Mouse (Mus musculus): ENCODE results near the gene Cib1. TPM values are rescaled to one million over a fixed set of nuclear protein-coding genes. Genes with fewer than 3 reads are reported as not detected.
A peak's percentile ranks its signal among the peaks of the same experiment; 100 is the strongest.

The Cib1 gene
- polyA plus RNA-seq, 1 experiment from 2014 or later = 90.8 TPM

- peaks cover 53% of the 10 kb centered on the region for H3K4me1 ChIP-seq
- 92% methylated on average over 2 of the region's 2 CpGs for WGBS
Observed at GRCm38 (mm10) chr7:80188579-80189125, 44.0 kb downstream of the Cib1 start.

GRCm38 (mm10) chr7:80187501-80187900 lies 45.1 kb downstream of the Cib1 start:
- peak overlapping the region; percentile 89 for H3K4me2 ChIP-seq
- no peak overlapping the region for H3K9ac ChIP-seq
- no peak overlapping the region for H3K27ac ChIP-seq
- peak overlapping the region; percentile 51 for H3K4me3 ChIP-seq
- ATAC-seq (ENCODE audit: borderline replicate concordance, extremely low read depth, low FRiP score, low TSS enrichment) = no peak
- no peaks in the 10 kb centered on the region for H3K27me3 ChIP-seq
- no peaks in the 10 kb centered on the region for H3K36me3 ChIP-seq
- WGBS = 71% methylated on average over 12 of the region's 12 CpGs
- H3K9me3 ChIP-seq = no peaks in the 10 kb centered on the region
- peaks cover 41% of the 10 kb centered on the region for H3K4me1 ChIP-seq

More at GRCm38 (mm10) chr7:80188579-80189125, 44.0 kb downstream of the Cib1 start:
- ATAC-seq (ENCODE audit: borderline replicate concordance, extremely low read depth, low FRiP score, low TSS enrichment) = no peak
- Histone ChIP-seq H3K9ac (no peak overlapping the region), H3K27ac (no peak overlapping the region), H3K4me3 (no peak overlapping the region), H3K9me3 (no peaks in the 10 kb centered on the region), H3K27me3 (no peaks in the 10 kb centered on the region), H3K36me3 (no peaks in the 10 kb centered on the region), H3K4me2 (no peak overlapping the region)

GRCm38 (mm10) chr7:80186531-80187296 lies 45.9 kb downstream of the Cib1 start, which contains the start of gene Sema4b:
TSS of gene Sema4b (plus strand) at chr7:80186841.
- WGBS = 1% methylated on average over 49 of the region's 51 CpGs
- H3K9ac ChIP-seq = peak within 1 kb of the TSS; percentile 35
- peak within 1 kb of the TSS; percentile 51 for H3K4me3 ChIP-seq
- peak; percentile 81 for ATAC-seq (ENCODE audit: borderline replicate concordance, extremely low read depth, low FRiP score, low TSS enrichment)
- peaks cover 33% of the 10 kb centered on the region for H3K4me1 ChIP-seq
- H3K27me3 ChIP-seq = no peaks in the 10 kb centered on the region
- H3K36me3 ChIP-seq = no peaks in the 10 kb centered on the region
- H3K9me3 ChIP-seq = no peaks in the 10 kb centered on the region
- H3K4me2 ChIP-seq = peak within 1 kb of the TSS; percentile 89
- H3K27ac ChIP-seq = peak within 1 kb of the TSS; percentile 58

- 11% methylated on average over 8 of the region's 8 CpGs for WGBS
- no peak overlapping the region for H3K9ac ChIP-seq
- H3K9me3 ChIP-seq = no peaks in the 10 kb centered on the region
- no peaks in the 10 kb centered on the region for H3K27me3 ChIP-seq
- 0 out of 2 replicates have a peak overlapping the region, but pooled peaks have one; percentile 58 for H3K27ac ChIP-seq
- H3K4me3 ChIP-seq = peak overlapping the region; percentile 51
- no peaks in the 10 kb centered on the region for H3K36me3 ChIP-seq
- ATAC-seq (ENCODE audit: borderline replicate concordance, extremely low read depth, low FRiP score, low TSS enrichment) = peak; percentile 12; the same call in 1 of the 2 replicates
- peak overlapping the region; percentile 89 for H3K4me2 ChIP-seq
- H3K4me1 ChIP-seq = peaks cover 27% of the 10 kb centered on the region
Observed at GRCm38 (mm10) chr7:80186021-80186420, 46.6 kb downstream of the Cib1 start.

GRCm38 (mm10) chr7:80184968-80185367 lies 47.6 kb downstream of the Cib1 start:
- H3K4me1 ChIP-seq = peaks cover 27% of the 10 kb centered on the region
- H3K4me3 ChIP-seq = no peak overlapping the region
- no peak for ATAC-seq (ENCODE audit: borderline replicate concordance, extremely low read depth, low FRiP score, low TSS enrichment)
- H3K9me3 ChIP-seq = no peaks in the 10 kb centered on the region
- H3K4me2 ChIP-seq = no peak overlapping the region
- no peaks in the 10 kb centered on the region for H3K36me3 ChIP-seq
- H3K9ac ChIP-seq = no peak overlapping the region
- H3K27ac ChIP-seq = no peak overlapping the region
- no peaks in the 10 kb centered on the region for H3K27me3 ChIP-seq
- 51% methylated on average over 6 of the region's 6 CpGs for WGBS

- no peak overlapping the region for H3K27ac ChIP-seq
- peaks cover 27% of the 10 kb centered on the region for H3K4me1 ChIP-seq
Observed at GRCm38 (mm10) chr7:80184551-80184950, 48.1 kb downstream of the Cib1 start.

GRCm38 (mm10) chr7:80183969-80184368 lies 48.6 kb downstream of the Cib1 start:
- Histone ChIP-seq H3K27ac (no peak overlapping the region), H3K27me3 (no peaks in the 10 kb centered on the region), H3K36me3 (no peaks in the 10 kb centered on the region), H3K4me2 (no peak overlapping the region), H3K9me3 (no peaks in the 10 kb centered on the region), H3K4me1 (peaks cover 23% of the 10 kb centered on the region), H3K9ac (no peak overlapping the region), H3K4me3 (no peak overlapping the region)
- 63% methylated on average over 5 of the region's 5 CpGs for WGBS
- no peak for ATAC-seq (ENCODE audit: borderline replicate concordance, extremely low read depth, low FRiP score, low TSS enrichment)

More at GRCm38 (mm10) chr7:80184551-80184950, 48.1 kb downstream of the Cib1 start:
- Histone ChIP-seq H3K27me3 (no peaks in the 10 kb centered on the region), H3K4me2 (no peak overlapping the region), H3K9me3 (no peaks in the 10 kb centered on the region), H3K36me3 (no peaks in the 10 kb centered on the region), H3K9ac (no peak overlapping the region), H3K4me3 (no peak overlapping the region)
- ATAC-seq (ENCODE audit: borderline replicate concordance, extremely low read depth, low FRiP score, low TSS enrichment) = no peak
- 43% methylated on average over 4 of the region's 4 CpGs for WGBS

GRCm38 (mm10) chr7:80183466-80183865 lies 49.1 kb downstream of the Cib1 start:
- Histone ChIP-seq H3K36me3 (no peaks in the 10 kb centered on the region), H3K27ac (no peak overlapping the region), H3K4me3 (no peak overlapping the region), H3K9me3 (no peaks in the 10 kb centered on the region), H3K4me2 (no peak overlapping the region), H3K4me1 (peaks cover 18% of the 10 kb centered on the region), H3K9ac (no peak overlapping the region), H3K27me3 (no peaks in the 10 kb centered on the region)
- no peak for ATAC-seq (ENCODE audit: borderline replicate concordance, extremely low read depth, low FRiP score, low TSS enrichment)
- WGBS = 88% methylated on average over 1 of the region's 1 CpGs

GRCm38 (mm10) chr7:80182139-80182538 lies 50.5 kb downstream of the Cib1 start:
- H3K9ac ChIP-seq = no peak overlapping the region
- no peak overlapping the region for H3K27ac ChIP-seq
- peaks cover 13% of the 10 kb centered on the region for H3K4me1 ChIP-seq
- no peaks in the 10 kb centered on the region for H3K27me3 ChIP-seq
- no peak overlapping the region for H3K4me3 ChIP-seq
- no peaks in the 10 kb centered on the region for H3K9me3 ChIP-seq
- H3K36me3 ChIP-seq = no peaks in the 10 kb centered on the region
- no peak for ATAC-seq (ENCODE audit: borderline replicate concordance, extremely low read depth, low FRiP score, low TSS enrichment)
- no peak overlapping the region for H3K4me2 ChIP-seq

- Histone ChIP-seq H3K4me2 (no peak overlapping the region), H3K4me1 (peaks cover 2% of the 10 kb centered on the region), H3K27me3 (no peaks in the 10 kb centered on the region), H3K4me3 (no peak overlapping the region), H3K36me3 (no peaks in the 10 kb centered on the region), H3K27ac (no peak overlapping the region), H3K9me3 (no peaks in the 10 kb centered on the region), H3K9ac (no peak overlapping the region)
- no peak for ATAC-seq (ENCODE audit: borderline replicate concordance, extremely low read depth, low FRiP score, low TSS enrichment)
- WGBS = 40% methylated on average over 2 of the region's 2 CpGs
Observed at GRCm38 (mm10) chr7:80181078-80181477, 51.5 kb downstream of the Cib1 start.

- no peak for ATAC-seq (ENCODE audit: borderline replicate concordance, extremely low read depth, low FRiP score, low TSS enrichment)
- H3K4me2 ChIP-seq = no peak overlapping the region
- WGBS = 69% methylated on average over 3 of the region's 3 CpGs
- H3K4me3 ChIP-seq = no peak overlapping the region
- H3K4me1 ChIP-seq = no peaks in the 10 kb centered on the region
- H3K9me3 ChIP-seq = no peaks in the 10 kb centered on the region
- H3K36me3 ChIP-seq = no peaks in the 10 kb centered on the region
- H3K27ac ChIP-seq = no peak overlapping the region
- H3K27me3 ChIP-seq = no peaks in the 10 kb centered on the region
- H3K9ac ChIP-seq = no peak overlapping the region
Observed at GRCm38 (mm10) chr7:80180202-80180601, 52.4 kb downstream of the Cib1 start.

- H3K4me2 ChIP-seq = no peak overlapping the region
Observed at GRCm38 (mm10) chr7:80179790-80180189, 52.8 kb downstream of the Cib1 start.

More at GRCm38 (mm10) chr7:80179790-80180189, 52.8 kb downstream of the Cib1 start:
- no peaks in the 10 kb centered on the region for H3K9me3 ChIP-seq
- WGBS = 77% methylated on average over 6 of the region's 6 CpGs
- H3K4me3 ChIP-seq = no peak overlapping the region
- no peak for ATAC-seq (ENCODE audit: borderline replicate concordance, extremely low read depth, low FRiP score, low TSS enrichment)
- H3K4me1 ChIP-seq = no peaks in the 10 kb centered on the region
- no peak overlapping the region for H3K9ac ChIP-seq
- H3K27me3 ChIP-seq = no peaks in the 10 kb centered on the region
- no peaks in the 10 kb centered on the region for H3K36me3 ChIP-seq
- no peak overlapping the region for H3K27ac ChIP-seq

Data from lung, embryonic 15.5 days (tissue).